Mouse (Mus musculus) forebrain, embryonic 15.5 days (tissue): ENCODE measurements around the gene Arntl2. TPM values are rescaled to one million over a fixed set of nuclear protein-coding genes. Genes with fewer than 3 reads are reported as not detected.

ENCODE experiments used
- ATAC-seq: fragments of 200-750 bp; cut with Nextera tagmentation; replicated peaks from 2 replicates; pipeline ENCODE4 v1.8.0; 2017; ENCODE audit warnings: mild to moderate bottlenecking, moderate TSS enrichment, moderate library complexity
- H3K27ac ChIP-seq: fragments of 300-500 bp; sonication (generic); replicated peaks from 2 replicates; pipeline ENCODE4 v1.5.1; 2015; ENCODE audit warnings: mild to moderate bottlenecking, inconsistent platforms
- H3K27me3 ChIP-seq: fragments of 300-500 bp; sonication (generic); 2 replicates; pipeline ENCODE4 v1.6.1; 2015; ENCODE audit warnings: inconsistent platforms
- H3K36me3 ChIP-seq: fragments of 300-500 bp; sonication (generic); 2 replicates; pipeline ENCODE4 v1.6.1; 2015; ENCODE audit warnings: mild to moderate bottlenecking, inconsistent platforms
- H3K4me1 ChIP-seq: fragments of 300-500 bp; sonication (generic); 2 replicates; pipeline ENCODE4 v1.6.1; 2015; ENCODE audit warnings: inconsistent platforms
- H3K4me2 ChIP-seq: fragments of 300-500 bp; sonication (generic); replicated peaks from 2 replicates; pipeline ENCODE4 v1.6.1; 2015; ENCODE audit warnings: mild to moderate bottlenecking, inconsistent platforms
- H3K4me3 ChIP-seq: fragments of 300-500 bp; sonication (generic); 2 replicates; pipeline ENCODE4 v1.5.1; 2015; ENCODE audit warnings: mild to moderate bottlenecking, inconsistent platforms
- H3K9ac ChIP-seq: fragments of 300-500 bp; sonication (generic); replicated peaks from 2 replicates; pipeline ENCODE4 v1.6.1; 2015; ENCODE audit warnings: mild to moderate bottlenecking, inconsistent platforms
- H3K9me3 ChIP-seq: fragments of 300-500 bp; sonication (generic); 2 replicates; pipeline ENCODE4 v1.6.1; 2016; ENCODE audit warnings: inconsistent platforms
- WGBS: fragments of 180-500 bp; shearing (Covaris S2); methylation state at CpG from one replicate; pipeline ENCODE4 v1.1.7; 2015; ENCODE audit warnings: mixed read lengths; 5-methylcytosine and 5-hydroxymethylcytosine counted together
- polyA plus RNA-seq: library from polyadenylated mRNA; unstranded; fragments of >200 nt; fragmentation: Nextera tagmentation; extraction: Ambion mirVana; gene quantifications from 2 replicates; pipeline ENCODE4 v1.2.1, GENCODE M21; 2015

The Arntl2 gene
- polyA plus RNA-seq, 1 experiment from 2014 or later = 2.7 TPM

DNA sequence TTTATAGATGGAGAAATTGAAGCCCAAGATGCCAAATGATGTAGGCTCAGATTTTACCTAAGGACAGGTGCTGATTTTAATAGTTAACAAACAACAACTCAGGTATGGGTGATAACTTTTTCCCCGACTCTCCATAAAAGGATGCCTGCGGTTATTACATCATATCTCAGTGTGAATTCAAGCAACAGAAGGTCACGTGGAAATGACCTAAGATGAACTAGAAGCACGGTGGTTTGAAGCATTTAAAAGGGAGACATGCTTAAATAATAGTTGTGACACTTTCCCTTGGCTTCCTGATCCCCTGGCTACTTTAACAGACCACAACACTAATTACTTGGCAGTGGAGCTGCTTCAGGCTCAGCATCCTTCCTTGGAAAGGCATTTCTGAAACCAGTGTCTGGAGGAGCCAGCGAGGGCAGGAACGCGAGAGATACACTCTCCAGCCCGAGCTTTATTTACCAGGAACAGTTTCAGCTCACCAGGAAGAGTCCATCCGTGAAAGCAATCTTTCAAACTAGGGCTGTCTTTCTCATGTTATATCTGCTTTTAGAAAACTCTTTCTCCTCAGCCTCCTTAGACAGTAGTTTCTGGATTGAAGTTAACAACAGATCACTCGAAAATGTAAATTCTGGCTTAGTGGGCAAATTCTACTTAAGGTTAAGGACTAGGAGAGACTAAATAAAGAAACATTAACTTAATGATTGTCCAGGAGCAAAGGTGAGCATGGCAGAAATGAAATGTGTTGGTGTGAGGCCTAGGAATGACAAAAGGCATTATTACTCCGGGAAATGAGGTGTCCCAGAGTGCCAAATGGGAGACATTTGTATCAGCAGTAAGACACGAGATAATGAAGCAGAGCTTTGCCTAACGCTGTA lies 86.3 kb downstream of the Arntl2 start:
- Histone ChIP-seq H3K27me3 (no peaks in the 10 kb centered on the region), H3K4me1 (0 out of 2 replicates have a peak, but pooled peaks cover 2% of the 10 kb centered on the region), H3K27ac (no peak overlapping the region), H3K9me3 (peaks cover 2% of the 10 kb centered on the region; the same call in 1 of the 2 replicates), H3K4me2 (no peak overlapping the region), H3K9ac (no peak overlapping the region), H3K4me3 (no peak overlapping the region), H3K36me3 (no peaks in the 10 kb centered on the region)
- no peak for ATAC-seq
- WGBS = 65% methylated on average over 13 of the region's 13 CpGs

Other genes starting within 250 kb of the Arntl2 start
- 53.8 and 55.8 TPM in 2 replicates for gene Fgfr1op2, start 218.9 kb upstream of the Arntl2 start, polyA plus RNA-seq
- gene Ints13, start 218.2 kb upstream of the Arntl2 start, polyA plus RNA-seq = 67.1 and 68.0 TPM in 2 replicates
- 107 and 114 TPM in 2 replicates for gene Med21, start 153.5 kb upstream of the Arntl2 start, polyA plus RNA-seq
- 31.9 and 32.7 TPM in 2 replicates for gene Tm7sf3, start 153.2 kb upstream of the Arntl2 start, polyA plus RNA-seq
- gene Stk38l, start 71.1 kb upstream of the Arntl2 start, polyA plus RNA-seq = 13.8 and 15.7 TPM in 2 replicates
- gene Smco2, start 54.0 kb downstream of the Arntl2 start, polyA plus RNA-seq = not detected in 2 replicates
- gene Ppfibp1, start 92.4 kb downstream of the Arntl2 start, polyA plus RNA-seq = 14.2 and 19.4 TPM in 2 replicates
- gene 1700034J05Rik, start 158.4 kb downstream of the Arntl2 start, polyA plus RNA-seq = not detected in 2 replicates
- gene Rep15, start 236.5 kb downstream of the Arntl2 start, polyA plus RNA-seq = 0.66 and 0.75 TPM in 2 replicates
- 82.5 and 88.5 TPM in 2 replicates for gene Mrps35, start 246.7 kb downstream of the Arntl2 start, polyA plus RNA-seq